Mouse (Mus musculus) large intestine, adult 2 months (tissue): ENCODE data around the gene Stx1b. TPM values are rescaled to one million over a fixed set of nuclear protein-coding genes. Genes with fewer than 3 reads are reported as not detected.

Experiments used
- DNase-seq: peaks from one replicate; pipeline ENCODE4 v3.0.0-alpha.2; 2012; ENCODE audit warnings: low read depth, low spot score
- WGBS: fragments of 180-500 bp; shearing (Covaris S2); methylation state at CpG from one replicate; pipeline ENCODE4 v1.1.7; 2018; 5-methylcytosine and 5-hydroxymethylcytosine counted together
- polyA plus RNA-seq: library from polyadenylated mRNA; depleted of rRNA; stranded (reverse); fragments of >200 nt; gene quantifications from 2 replicates; pipeline ENCODE4 v1.2.3, GENCODE M21; 2012

Stx1b gene
- polyA plus RNA-seq, 1 experiment, result 1.7 TPM

GRCm38 (mm10) chr7:127820836-127821509 is 3.4 kb downstream of the Stx1b start:
- no peak for DNase-seq
- WGBS, result 69% methylated on average over 13 of the region's 13 CpGs

DNA sequence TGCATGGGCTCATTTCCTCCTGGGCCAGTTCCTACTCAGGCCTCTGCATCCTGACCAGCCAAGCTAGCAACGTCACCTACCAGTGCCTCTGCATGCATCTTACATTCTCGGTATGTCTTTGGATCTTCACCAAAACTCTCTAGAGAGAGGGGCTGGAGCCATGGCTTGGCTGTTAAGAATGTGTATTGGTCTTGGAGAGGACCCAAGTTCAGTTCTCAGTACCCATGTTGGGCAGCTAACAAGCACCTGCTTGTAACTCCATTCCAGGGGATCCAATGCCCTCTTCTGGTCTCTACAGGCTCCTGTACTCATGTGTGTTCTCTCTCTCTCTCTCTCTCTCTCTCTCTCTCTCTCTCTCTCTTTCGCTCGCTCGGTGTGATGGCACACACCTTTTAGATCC is 6.6 kb downstream of the Stx1b start:
- no peak for DNase-seq
- WGBS, result 79% methylated on average over 5 of the region's 5 CpGs

DNA sequence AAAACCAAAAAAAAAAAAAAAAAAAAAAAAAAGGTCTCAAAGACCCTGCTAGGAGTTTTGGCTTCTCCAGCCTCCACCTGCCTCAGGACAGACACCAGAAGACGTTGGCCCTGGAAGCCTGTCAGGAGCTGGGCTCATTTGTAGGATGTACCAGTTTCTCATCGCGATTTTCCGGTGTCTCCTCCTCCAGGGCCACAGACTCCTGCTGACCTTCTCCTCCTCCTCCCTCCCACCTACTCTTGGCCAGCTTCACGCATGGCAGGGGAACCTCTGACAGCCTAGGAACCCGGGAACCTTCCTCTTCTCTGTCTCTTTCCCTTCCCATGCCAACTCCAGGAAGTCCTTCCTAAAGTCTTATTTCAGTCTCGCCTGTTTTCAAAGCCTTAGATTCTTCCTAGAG is 7.3 kb downstream of the Stx1b start:
- DNase-seq, result no peak
- 79% methylated on average over 7 of the region's 7 CpGs for WGBS

DNA sequence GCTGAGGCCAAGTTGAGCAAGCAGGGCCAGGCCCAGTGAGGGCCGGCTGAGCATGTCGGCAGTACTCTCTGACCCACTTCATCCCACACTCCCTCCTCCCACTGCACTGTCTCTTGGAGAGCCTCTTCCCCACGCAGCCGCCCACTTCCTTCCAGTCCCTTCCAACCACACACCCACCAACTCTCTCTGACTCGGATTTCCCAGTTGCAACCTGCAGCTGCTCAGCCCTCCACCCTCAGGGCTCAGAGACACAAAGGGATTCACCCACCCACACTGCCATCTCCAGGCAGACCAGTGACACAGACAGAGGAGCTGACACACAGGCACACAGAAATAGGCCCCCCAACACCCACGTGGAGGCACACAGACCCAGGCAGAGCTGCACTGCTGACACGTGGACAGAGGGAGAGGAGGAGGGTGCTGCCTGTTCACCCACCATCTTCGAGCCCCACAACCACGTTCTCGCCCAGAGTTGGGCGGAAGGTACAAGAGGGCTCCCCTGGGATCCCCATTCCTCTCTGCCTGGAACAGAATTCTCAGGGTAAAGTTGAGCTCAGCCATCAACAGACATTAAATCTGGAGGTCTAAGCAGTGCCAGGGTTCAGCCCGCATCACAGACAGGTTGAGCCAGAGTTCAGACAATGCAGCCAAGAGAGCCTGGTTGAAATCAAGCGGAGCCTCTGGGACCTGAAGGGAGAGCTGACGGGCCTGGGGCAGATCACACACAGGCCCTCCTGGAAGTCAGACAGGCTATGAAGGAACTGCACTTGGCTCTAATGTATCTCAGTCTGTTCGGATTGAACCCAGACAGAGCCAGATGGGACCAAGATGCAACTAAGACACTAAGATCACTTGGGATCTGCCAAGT is 8.2 kb downstream of the Stx1b start:
- 56% methylated on average over 15 of the region's 15 CpGs for WGBS
- no peak for DNase-seq

DNA sequence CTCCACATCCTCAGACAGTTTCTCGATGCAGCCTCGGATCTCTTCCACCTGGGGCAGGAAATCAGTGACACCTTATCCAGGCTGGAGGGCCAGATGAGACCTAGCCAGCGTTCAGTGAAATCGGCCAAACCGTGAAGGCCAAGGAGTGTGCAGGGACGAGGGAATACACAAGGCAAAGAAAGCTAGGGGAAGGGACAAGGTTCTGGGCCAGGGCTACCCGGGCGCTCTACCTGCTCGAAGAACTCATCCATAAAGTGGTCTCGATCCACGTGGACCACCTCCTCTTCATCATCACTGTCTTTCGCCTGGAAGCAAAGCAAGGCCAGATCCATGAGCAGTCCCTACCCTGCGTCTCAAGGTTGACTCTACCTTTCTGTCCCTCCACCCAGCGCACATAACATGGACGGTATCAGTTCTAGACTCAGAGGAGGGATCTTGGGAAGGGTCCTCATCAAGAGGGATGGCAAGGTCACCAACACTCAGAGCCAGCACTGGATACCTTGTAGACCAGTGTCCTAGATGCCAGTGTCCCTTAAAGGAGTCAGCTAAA is 9.2 kb downstream of the Stx1b start:
- DNase-seq, result no peak
- WGBS, result 90% methylated on average over 15 of the region's 15 CpGs

DNA sequence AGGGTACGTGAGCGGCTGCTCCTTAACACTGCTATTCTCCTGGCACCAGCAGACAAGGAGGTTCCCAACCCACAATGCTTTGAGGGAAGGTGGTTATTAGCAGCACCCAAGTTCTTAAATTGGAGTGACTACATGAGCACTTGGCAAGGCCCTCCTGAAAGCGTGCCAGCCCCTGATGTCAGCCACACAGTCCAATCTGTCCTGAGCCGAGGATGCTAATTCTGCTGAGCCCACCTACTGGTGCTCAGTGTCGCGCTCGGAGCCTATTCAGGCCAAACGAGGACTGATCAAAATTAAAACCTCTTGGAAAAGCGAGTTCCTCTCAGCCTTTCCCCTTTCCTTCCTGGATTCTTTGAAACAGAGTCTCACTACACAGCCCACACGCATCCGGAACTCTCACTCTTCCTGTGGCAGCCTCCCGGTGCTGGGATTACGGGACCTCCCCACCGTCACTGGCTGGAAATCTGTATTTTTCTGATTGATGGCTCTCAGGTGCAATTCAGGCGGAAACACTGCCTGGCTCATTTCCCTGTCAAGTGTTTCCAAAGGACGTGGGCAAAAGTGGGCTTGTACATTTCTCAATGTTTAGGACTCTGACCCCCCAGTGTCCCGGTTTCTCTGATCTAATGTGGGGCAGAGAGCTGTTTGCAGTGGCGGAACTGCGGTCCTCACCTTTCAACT is 10.0 kb downstream of the Stx1b start:
- WGBS, result 69% methylated on average over 19 of the region's 19 CpGs
- DNase-seq, result no peak

DNA sequence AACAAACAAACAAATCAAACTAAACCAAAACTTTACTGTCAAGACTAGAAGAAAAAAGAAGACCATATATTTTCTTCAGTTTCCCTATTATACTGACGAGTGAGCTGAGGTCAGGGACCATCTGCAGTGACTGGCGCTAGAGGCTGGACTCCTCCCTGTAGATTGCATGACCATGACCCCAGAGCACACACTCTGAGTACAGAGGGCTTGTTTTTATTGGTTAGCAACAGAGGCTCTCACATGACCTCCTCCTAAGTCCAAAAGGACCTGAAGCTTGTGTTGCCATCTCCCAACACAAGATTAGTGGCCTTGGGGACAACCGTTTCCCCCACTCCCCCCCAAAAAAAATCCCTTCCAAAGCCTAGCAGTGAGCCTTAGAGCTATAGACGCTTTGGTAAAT is 10.5 kb downstream of the Stx1b start:
- DNase-seq, result no peak
- 33% methylated on average over 4 of the region's 4 CpGs for WGBS

DNA sequence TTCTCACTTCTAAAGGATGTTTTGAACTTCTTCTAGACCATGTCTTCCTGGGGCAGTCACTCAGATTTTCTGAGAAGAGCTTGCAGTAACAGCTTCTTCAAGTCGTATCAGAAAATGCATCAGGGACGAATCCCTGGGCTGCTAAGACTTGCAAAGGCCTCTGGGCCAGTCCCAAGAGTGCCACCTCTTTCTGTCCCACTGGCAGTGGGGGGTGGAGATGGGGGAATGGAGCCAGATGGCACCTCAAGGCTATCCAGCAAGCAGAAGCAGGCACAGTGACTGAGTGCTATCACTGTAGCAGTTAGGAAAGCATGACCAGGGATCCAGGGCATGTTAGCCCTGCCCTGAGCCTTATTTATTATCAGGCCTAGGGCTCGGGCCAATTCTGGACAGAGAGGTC is 12.1 kb downstream of the Stx1b start:
- WGBS, result 84% methylated on average over 3 of the region's 3 CpGs
- no peak for DNase-seq

- DNase-seq, result no peak
- 50% methylated on average over 4 of the region's 4 CpGs for WGBS
Measured at GRCm38 (mm10) chr7:127811240-127811639, 13.1 kb downstream of the Stx1b start.

- DNase-seq, result no peak
- WGBS, result 80% methylated on average over 10 of the region's 10 CpGs
Measured at GRCm38 (mm10) chr7:127810650-127811049, 13.7 kb downstream of the Stx1b start.

DNA sequence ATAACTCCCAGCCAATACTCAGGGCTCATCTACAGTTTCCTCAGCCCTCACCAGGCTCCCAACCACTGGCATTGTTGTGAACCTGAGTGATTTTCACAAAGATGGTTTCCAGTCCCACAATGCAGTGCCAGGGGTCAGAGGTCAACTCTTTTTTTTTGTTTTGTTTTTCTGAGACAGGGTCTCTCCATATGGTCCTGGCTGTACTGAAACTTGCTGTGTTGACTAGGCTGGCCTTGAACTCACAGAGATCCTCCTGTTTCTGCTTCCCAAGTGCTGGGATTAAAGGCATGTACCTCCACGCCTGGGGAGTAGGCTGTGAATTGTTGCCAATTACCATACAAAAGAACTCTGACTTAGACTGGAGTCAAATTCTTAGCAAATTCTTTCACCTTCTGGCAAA is 14.5 kb downstream of the Stx1b start:
- 93% methylated on average over 1 of the region's 1 CpGs for WGBS

GRCm38 (mm10) chr7:127808821-127809220 is 15.5 kb downstream of the Stx1b start:
- WGBS, result 55% methylated on average over 5 of the region's 5 CpGs
- no peak for DNase-seq

More for the DNA sequence above, 14.5 kb downstream of the Stx1b start:
- no peak for DNase-seq

- no peak for DNase-seq
- 91% methylated on average over 17 of the region's 17 CpGs for WGBS
Measured at GRCm38 (mm10) chr7:127802313-127802712, 22.0 kb downstream of the Stx1b start.

DNA sequence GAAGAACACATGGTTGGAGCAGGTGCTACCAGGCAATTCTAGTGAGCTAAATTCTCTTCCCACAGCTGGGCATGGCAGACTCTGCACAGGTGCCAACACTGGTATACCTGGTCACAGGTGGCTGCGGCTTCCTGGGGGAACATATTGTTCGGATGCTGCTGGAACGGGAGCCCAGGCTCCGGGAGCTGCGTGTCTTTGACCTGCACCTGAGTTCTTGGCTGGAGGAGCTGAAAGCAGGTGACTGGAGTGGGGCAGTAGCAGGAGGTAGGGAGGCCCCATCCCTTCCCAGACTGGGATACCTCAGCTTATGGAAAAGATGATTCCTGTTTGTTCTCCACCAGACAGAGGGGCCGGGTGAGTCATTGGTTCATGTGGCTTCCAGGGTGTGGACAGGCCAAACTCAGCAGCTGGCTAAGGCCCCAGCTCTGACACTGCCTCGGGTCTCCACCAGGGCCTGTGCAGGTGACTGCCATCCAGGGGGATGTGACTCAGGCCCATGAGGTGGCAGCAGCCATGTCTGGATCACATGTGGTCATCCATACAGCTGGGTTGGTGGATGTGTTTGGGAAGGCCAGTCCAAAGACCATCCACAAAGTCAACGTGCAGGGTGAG is 23.2 kb downstream of the Stx1b start:
- DNase-seq, result no peak
- WGBS, result 49% methylated on average over 8 of the region's 8 CpGs

GRCm38 (mm10) chr7:127800435-127801009 is 23.8 kb downstream of the Stx1b start, which contains the start of gene Hsd3b7:
TSS of gene Hsd3b7 (plus strand) at chr7:127800604.
- peak; percentile 92 for DNase-seq
- 5% methylated on average over 6 of the region's 6 CpGs for WGBS

GRCm38 (mm10) chr7:127799738-127800137 is 24.6 kb downstream of the Stx1b start:
- 89% methylated on average over 1 of the region's 1 CpGs for WGBS
- DNase-seq, result no peak

- DNase-seq, result no peak
- 86% methylated on average over 13 of the region's 13 CpGs for WGBS
Measured at GRCm38 (mm10) chr7:127799211-127799610, 25.1 kb downstream of the Stx1b start.

DNA sequence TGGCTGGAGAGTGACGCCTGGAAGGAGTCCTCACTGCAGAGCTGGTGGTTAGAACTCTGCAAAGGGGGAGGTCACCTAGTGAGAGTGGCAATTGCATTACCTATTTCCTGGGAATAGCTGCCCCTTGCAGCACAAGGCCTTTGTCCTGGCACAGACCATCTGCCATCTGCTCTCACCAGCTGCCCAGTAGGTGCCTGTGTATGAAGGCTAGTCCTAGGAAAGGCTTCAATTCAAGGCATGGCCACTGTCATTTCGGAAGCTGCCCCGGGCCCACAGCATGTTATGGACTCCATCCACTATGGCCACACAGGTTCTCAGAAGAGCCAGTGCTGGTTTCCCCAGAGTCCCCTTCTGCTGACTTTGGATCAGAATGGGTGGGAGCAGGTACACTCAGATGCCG is 25.8 kb downstream of the Stx1b start:
- DNase-seq, result no peak
- WGBS, result 87% methylated on average over 4 of the region's 4 CpGs

DNA sequence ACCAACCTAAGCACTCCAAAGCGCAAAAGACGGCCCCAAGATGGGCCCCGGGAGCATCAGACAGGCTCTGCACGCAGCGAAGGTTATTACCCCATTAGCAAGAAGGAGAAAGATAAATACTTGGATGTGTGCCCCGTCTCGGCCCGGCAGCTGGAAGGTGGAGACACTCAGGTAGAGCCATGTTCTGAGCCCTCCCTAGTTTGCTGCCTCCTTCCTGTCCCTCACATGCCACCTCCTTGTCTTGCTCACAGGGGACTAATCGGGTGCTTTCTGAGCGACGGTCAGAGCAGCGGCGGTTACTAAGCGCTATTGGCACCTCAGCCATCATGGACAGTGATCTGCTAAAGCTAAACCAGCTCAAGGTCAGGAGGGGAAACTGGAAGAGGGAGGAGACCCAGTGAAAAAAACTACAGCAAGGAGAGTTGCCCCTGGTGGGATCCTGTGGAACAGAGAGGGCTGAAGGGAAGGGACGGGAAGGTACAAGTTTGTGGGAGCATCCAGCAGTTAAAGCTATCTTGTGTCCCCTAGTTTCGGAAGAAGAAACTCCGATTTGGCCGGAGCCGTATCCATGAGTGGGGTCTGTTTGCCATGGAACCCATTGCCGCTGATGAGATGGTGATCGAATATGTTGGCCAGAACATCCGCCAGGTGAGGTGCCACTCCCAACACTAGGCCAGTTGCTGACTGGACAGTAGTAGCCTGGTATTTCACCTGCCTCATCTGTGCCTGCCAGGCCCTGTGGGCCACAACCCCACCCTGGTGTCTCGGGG is 27.1 kb downstream of the Stx1b start:
- DNase-seq, result no peak
- 80% methylated on average over 23 of the region's 23 CpGs for WGBS
